Mouse (Mus musculus): ENCODE data around the gene Atg2a.

Gene Atg2a

GRCm38 (mm10) chr19:6247526-6248300 is 6.2 kb downstream of the Atg2a start:
- DNase-seq (ENCODE audit: low read depth, low spot score): no peak

DNA sequence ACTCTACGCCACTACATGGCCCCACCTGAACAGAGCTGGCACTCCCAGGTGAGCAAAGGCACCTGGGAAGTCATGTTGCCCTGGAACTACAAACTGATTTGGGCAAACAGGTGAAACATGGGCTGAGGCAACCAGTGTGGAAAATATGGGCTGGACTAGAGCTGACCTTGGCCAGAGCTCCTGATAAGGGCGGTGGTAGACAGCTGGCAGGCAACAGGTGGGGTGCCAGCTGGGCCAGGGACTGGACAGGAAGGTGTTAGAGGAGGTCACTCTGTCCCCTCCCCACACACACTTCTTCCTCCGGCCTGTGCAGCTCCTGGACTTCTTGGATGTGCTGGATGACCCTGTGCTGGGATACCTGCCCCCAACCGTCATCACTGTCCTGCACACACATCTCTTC is 11.6 kb downstream of the Atg2a start:
- no peak for DNase-seq (ENCODE audit: low read depth, low spot score)

DNA sequence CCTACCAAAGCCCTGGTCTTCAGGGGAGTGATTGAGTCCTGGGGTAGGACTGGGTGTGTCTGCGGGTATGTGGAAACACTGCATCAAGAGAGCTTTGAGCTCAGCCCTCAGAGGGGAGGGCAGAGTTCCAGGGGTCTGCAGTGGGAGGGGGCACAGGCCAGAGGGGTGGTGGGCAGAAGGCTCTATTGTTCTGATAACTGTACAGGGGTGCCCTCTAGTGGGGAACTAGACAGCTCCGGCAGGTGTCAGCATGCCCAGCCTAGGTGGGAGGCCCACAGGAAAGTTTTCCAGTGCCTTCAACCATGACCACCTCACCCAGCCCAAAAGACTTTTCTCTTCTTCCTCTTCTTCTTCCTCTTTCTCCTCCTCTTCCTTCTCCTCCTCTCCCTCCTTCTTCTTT is 19.0 kb downstream of the Atg2a start:
- DNase-seq (ENCODE audit: low read depth, low spot score): no peak

GRCm38 (mm10) chr19:6260946-6261345 is 19.5 kb downstream of the Atg2a start:
- no peak for DNase-seq (ENCODE audit: low read depth, low spot score)

- no peak for DNase-seq (ENCODE audit: low read depth, low spot score)
Measured at GRCm38 (mm10) chr19:6261379-6261778, 19.9 kb downstream of the Atg2a start.

DNA sequence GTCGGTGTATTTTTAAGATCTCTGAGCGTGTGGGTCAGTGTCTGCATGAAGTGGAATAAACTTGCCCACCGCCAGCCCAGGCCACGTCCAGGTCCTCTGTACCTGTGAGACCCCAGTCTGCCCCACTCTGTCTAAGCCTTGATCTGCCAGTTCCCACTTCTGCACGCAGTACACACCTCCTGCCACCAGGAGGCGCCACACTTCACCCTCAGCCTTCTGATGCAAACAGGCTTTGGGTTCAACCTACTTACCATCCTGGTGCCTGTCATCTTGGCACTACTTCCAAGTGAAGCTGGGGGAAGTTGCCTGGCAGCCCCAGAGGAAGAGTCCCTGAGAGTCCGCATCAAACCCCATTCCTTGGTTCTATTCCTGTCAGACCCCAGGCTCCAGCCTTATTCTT is 20.8 kb downstream of the Atg2a start:
- peak; percentile 65 for DNase-seq (ENCODE audit: low read depth, low spot score)

GRCm38 (mm10) chr19:6262839-6263433 is 21.5 kb downstream of the Atg2a start:
- DNase-seq (ENCODE audit: low read depth, low spot score): no peak

DNA sequence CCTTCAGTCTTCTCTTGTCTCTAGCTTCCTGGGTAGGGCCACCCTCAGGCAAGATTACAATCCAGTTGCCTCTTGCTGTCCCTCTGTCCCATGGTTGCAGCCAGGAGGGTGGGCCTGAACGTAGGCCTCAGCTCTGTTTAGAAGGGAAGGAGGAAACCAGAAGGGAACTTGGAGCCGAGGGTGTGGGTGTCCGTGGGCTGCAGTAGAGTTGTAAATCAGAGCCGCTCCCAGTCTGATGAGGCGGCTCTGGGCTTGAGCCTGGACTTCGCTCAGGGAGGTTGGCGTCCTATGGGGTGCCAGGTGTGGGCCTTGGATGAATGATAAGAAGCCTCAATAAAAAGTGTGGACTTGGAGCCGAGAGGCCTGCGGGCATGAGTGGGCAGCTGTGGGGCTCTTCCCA is 22.7 kb downstream of the Atg2a start:
- no peak for DNase-seq (ENCODE audit: low read depth, low spot score)

DNA sequence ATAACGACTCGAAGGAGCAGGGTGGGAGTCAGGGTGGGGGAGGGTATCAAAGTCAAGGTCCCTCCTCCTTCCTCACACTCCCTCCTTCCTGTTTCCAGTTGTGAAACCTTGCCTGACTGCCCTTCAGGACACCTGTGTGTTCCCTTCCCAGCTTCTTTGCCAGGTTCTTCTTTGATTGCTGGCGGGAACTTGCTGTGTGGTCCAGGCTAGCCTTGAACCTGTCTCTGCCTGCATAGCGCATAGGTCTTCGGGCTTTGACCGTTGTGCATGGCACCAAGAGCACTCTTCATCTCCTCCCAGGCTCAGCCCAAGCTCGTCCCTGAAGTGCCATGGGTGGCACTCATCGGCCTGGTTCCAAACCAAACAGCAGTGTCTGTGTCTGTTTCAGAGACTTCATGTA is 23.5 kb downstream of the Atg2a start:
- no peak for DNase-seq (ENCODE audit: low read depth, low spot score)

DNA sequence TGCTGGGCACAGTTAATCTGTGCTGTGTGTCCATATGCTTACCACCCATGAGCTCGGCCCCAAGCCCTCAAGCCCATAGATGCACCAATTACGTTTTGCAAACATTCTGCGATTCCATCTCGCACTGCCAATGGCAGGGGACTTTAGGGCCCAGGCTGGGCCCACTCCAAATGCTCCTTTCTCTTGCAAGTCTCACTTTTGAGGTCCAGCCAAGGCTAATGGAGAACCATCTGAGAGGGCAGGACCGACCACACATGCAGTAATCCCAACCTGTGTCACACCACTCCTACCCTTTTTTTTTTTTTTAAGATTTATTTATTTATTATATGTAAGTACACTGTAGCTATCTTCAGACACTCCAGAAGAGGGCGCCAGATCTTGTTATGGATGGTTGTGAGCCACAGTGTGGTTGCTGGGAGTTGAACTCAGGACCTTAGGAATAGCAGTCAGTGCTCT is 24.3 kb downstream of the Atg2a start:
- DNase-seq (ENCODE audit: low read depth, low spot score): no peak

DNA sequence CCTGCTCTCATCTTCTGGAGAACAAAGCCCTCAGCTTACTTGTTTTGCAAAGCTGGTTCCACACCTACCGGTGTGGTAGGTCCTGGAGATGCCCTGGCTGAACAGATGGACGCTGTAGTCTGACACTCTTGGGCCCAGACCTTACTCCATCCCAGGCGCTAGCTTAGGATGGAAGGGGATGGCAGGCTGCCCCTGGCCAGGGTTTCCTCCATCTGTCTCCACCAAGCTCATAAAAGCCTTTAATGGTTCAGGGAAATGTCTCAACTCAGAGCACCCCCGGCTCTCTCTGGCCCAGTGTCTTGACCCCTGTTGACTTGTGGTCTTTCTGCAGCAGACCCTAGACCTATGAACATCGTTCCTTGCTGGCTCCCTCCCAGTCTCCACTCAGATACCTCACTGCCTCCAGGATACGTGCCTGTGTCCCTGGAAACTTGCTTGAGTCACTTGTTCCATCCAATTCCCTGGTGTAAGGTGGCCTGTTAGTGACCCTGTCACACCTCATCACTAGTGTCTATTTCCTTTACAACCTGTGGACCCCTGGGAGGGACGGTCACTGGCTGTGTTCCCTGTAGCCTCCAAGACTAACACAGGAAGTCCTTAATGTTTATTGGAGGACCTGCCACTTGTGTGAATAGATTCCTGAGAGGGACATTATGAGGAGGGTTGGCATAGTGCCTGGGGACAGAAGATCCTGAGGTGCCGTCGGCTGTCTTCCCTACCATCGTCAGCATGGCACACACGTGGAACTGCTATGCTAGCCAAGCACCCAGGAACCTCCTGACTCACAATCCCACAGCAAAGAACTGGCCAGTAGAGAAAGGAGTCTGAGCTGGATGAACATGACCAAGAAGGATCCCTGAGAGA is 26.1 kb downstream of the Atg2a start:
- no peak for DNase-seq (ENCODE audit: low read depth, low spot score)

DNA sequence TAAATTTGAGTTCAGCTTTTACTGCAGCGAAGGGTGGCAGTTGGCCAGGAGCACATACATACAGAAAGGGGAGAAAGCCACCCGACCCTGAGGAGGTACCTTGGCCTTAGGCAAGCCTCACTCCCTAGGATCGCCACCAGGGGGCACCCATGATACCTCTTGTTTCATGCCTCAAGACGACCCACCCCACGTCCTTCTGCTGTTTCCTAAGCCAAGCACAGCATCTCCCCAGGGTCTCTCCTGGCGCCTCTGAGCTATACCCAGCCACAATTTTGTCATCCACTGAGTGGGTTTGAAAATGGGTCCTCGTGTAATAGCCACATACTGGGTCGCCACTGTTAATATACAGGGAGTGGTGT is 26.7 kb downstream of the Atg2a start:
- peak; percentile 91 for DNase-seq (ENCODE audit: low read depth, low spot score)

GRCm38 (mm10) chr19:6268670-6269132 is 27.2 kb downstream of the Atg2a start:
- no peak for DNase-seq (ENCODE audit: low read depth, low spot score)

DNA sequence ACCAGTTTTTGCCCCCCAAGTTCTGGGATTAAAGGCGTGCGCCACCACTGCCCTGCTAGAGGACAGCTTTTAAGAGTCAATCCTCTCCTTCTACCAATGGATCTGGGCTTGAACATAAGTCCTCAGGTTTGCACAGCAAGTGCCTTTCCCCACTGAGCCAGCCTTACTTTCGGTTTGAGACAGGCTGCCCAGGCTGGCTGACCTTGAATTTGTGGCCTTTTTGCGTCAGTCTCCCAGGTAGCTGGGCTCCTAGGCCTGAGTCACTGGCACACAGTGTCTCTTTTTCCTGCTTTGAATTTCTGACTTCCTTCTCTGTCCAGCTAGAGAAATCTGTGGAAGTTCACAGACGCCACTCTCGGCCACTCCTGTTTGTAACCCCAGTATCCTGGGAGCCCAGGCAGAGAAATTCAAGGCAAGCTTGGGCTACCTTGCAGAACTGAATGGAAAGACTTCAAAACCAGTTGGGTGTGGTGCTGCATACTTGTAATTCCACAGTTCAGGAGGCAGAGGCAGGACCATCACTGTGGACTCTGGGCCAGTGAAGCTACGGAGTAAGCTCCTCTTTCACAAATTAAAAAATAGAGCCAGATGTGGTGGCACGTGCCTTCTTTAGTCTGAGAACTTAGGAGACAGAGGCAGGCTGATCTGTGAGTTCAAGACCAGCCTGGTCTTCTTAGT is 28.5 kb downstream of the Atg2a start:
- DNase-seq (ENCODE audit: low read depth, low spot score): no peak

DNA sequence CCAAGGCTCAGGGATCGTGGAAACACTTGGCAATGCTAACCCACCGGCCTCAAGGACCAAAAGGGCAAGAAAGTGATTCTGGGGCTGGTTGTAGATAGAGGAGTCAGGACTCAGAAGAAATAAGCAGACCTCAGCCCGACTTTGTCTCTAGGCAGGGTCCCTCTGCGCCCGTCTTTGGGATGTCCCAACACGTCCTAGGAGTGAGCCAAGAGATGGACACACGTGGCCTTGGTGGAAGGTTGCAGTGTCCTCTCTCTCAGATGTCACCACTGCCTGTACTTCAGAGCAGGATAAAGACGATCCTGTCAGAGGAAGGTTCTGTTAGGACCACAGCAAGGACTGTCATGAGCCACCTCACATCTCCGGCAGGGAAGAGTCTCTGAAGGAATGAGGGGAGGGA is 29.2 kb downstream of the Atg2a start:
- DNase-seq (ENCODE audit: low read depth, low spot score): no peak

GRCm38 (mm10) chr19:6271206-6271605 is 29.7 kb downstream of the Atg2a start:
- DNase-seq (ENCODE audit: low read depth, low spot score): no peak

GRCm38 (mm10) chr19:6272053-6272452 is 30.6 kb downstream of the Atg2a start:
- DNase-seq (ENCODE audit: low read depth, low spot score): no peak

- DNase-seq (ENCODE audit: low read depth, low spot score): no peak
Measured at GRCm38 (mm10) chr19:6272738-6273137, 31.3 kb downstream of the Atg2a start.

- no peak for DNase-seq (ENCODE audit: low read depth, low spot score)
Measured at GRCm38 (mm10) chr19:6273592-6273991, 32.1 kb downstream of the Atg2a start.

GRCm38 (mm10) chr19:6273998-6274608 is 32.6 kb downstream of the Atg2a start:
- no peak for DNase-seq (ENCODE audit: low read depth, low spot score)

- DNase-seq (ENCODE audit: low read depth, low spot score): peak; percentile 18
Measured at GRCm38 (mm10) chr19:6275740-6276389, 34.4 kb downstream of the Atg2a start.

Measured in forelimb bud, embryonic 11.5 days (tissue).